Mouse (Mus musculus) kidney, adult 2 months (tissue): Measurements from ENCODE around the gene Tnfsf9. TPM values are rescaled to one million over a fixed set of nuclear protein-coding genes. Genes with fewer than 3 reads are reported as not detected.
A peak's percentile ranks its signal among the peaks of the same experiment; 100 is the strongest.

ENCODE experiments used
- DNase-seq: peaks from one replicate; pipeline ENCODE4 v3.0.0; 2021
- H3K27ac ChIP-seq: fragments of 200-500 bp; 2 replicates; pipeline ENCODE4 v1.5.1; 2012; ENCODE audit warnings: low read depth, low read length, control low read depth, inconsistent platforms; ENCODE audit not compliant: insufficient read depth
- H3K27me3 ChIP-seq: fragments of 200-500 bp; replicated peaks from 2 replicates; pipeline ENCODE4 v1.6.1; 2012; ENCODE audit warnings: mild to moderate bottlenecking, moderate library complexity, low read length, inconsistent platforms; ENCODE audit not compliant: control insufficient read depth, insufficient read depth
- H3K36me3 ChIP-seq: fragments of 200-500 bp; 2 replicates; pipeline ENCODE4 v1.6.1; 2012; ENCODE audit warnings: mild to moderate bottlenecking, moderate library complexity, low read length, inconsistent platforms; ENCODE audit not compliant: control insufficient read depth, insufficient read depth
- H3K4me1 ChIP-seq: fragments of 200-500 bp; 2 replicates; pipeline ENCODE4 v1.6.1; 2011; ENCODE audit warnings: low read length; ENCODE audit not compliant: control insufficient read depth, insufficient read depth
- H3K4me3 ChIP-seq: fragments of 200-500 bp; 2 replicates; pipeline ENCODE4 v1.5.1; 2011; ENCODE audit warnings: mild to moderate bottlenecking, low read depth, low read length, control low read depth; ENCODE audit not compliant: insufficient read depth
- CTCF ChIP-seq: fragments of 200-500 bp; conservative IDR thresholded peaks from 2 replicates; pipeline ENCODE4 v1.5.1; 2011; ENCODE audit warnings: low read depth, mild to moderate bottlenecking, control low read depth, low read length, moderate library complexity, mixed read lengths; ENCODE audit not compliant: insufficient read depth, insufficient read length
- POLR2A ChIP-seq: fragments of 200-500 bp; IDR thresholded peaks from one replicate; pipeline ENCODE4 v1.6.1; 2011; ENCODE audit warnings: low read depth, low read length, control low read depth
- whole genome bisulfite sequencing: fragments of 180-500 bp; shearing (Covaris S2); methylation state at CpG from one replicate; pipeline ENCODE4 v1.1.7; 2018; 5-methylcytosine and 5-hydroxymethylcytosine counted together
- polyA plus RNA-seq: library from polyadenylated mRNA; depleted of rRNA; stranded (reverse); fragments of >200 nt; gene quantifications from 2 replicates; pipeline ENCODE4 v1.2.3, GENCODE M21; 2012; rRNA removed

The Tnfsf9 gene
- 1.6 and 2.5 TPM in 2 replicates for polyA plus RNA-seq

DNA sequence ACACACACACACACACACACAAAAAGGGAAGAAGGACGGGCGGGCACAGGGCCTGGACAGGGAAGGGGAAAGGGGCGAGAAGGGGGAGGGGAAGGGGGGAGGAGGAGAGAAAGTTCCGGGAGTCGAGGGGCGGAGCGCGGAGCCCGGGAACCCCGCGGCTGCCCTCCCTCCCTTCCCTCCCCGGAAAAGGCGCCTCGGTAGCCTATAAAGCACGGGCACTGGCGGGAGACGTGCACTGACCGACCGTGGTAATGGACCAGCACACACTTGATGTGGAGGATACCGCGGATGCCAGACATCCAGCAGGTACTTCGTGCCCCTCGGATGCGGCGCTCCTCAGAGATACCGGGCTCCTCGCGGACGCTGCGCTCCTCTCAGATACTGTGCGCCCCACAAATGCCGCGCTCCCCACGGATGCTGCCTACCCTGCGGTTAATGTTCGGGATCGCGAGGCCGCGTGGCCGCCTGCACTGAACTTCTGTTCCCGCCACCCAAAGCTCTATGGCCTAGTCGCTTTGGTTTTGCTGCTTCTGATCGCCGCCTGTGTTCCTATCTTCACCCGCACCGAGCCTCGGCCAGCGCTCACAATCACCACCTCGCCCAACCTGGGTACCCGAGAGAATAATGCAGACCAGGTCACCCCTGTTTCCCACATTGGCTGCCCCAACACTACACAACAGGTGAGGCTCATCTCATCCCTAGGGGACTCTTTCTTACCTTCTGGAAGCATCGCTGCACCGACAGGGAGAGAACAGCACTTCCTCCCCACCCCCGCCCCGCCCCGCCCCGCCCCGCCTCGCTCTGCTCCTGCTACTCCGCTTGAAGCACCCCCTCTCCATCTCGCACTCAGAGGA is at the start of gene Tnfsf9:
Gene Tnfsf9 (plus strand): TSS at position 145 of the 854 bp plus-strand sequence.
- Histone ChIP-seq H3K4me3 (peak within 1 kb of the TSS; percentile 91), H3K27ac (no peak within 1 kb of the TSS), H3K36me3 (no peaks in the 10 kb centered on the region), H3K27me3 (0 out of 2 replicates have a peak, but pooled peaks cover 2% of the 10 kb centered on the region), H3K4me1 (no peaks in the 10 kb centered on the region)
- DNase-seq = peak; percentile 25
- TF ChIP-seq POLR2A (no peak), CTCF (no peak)
- WGBS = 2% methylated on average over 61 of the region's 61 CpGs

DNA sequence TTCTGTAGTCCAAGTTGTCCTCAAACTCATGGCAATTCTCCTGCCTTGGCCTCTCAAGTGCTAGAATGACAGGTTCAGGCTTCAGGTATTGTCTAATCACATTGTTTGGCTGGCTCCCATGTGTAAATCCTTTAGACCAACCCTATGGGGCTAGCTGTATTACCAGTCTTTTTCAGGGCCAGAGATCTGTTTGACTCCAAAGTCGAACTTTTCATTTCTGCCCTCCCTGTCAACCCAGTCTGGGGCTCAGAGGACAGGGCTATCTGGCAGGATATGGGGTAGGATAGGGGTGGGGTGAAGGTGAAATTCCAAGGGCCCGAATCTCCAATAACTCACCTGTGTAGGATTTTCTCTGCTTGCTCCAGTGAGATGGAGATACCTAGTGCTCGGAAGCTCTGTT is 48.9 kb upstream of the Tnfsf9 start:
- Histone ChIP-seq H3K36me3 (no peaks in the 10 kb centered on the region; the same call in 1 of the 2 replicates), H3K27me3 (no peaks in the 10 kb centered on the region), H3K4me1 (peaks cover 5% of the 10 kb centered on the region; the same call in 1 of the 2 replicates), H3K4me3 (no peak overlapping the region), H3K27ac (no peak overlapping the region)
- no peak for DNase-seq
- WGBS = 82% methylated on average over 3 of the region's 3 CpGs
- no peak for TF ChIP-seq POLR2A
- TF ChIP-seq CTCF = no peak

DNA sequence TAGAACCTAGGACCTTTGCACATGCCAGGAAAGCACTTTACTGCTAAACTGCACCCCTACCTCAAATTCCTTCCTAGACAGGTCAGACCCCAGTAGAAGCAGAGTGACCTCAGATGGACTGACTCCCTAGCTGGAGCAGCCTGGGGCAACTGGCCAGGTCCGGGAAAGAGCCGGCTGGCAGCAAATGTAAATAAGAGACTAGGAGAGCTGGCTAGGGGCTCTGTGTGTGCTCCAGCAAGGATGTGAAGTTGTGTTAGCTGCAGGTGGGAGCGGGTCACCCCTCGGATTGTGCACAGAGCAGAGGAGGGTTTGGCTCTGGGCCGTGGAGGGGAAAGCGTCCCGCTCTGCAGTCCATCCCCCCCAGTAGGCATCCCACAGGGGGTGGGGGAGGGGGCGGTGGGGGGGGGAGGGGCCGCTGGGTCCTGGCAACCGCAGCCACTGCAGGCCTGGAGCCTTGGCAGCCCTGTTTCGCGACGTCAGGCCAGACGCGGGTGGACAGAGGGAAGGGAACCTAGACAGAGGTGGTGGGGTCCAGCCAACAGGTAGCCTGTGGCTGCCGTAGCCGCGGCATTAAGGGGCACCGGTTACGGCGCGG is 46.1 kb upstream of the Tnfsf9 start, which contains the start of gene Crb3:
Gene Crb3 (plus strand): TSS at position 215 of the 595 bp plus-strand sequence.
- DNase-seq = peak; percentile 52
- 3% methylated on average over 19 of the region's 22 CpGs for WGBS
- H3K4me1 ChIP-seq = peaks cover 6% of the 10 kb centered on the region; the same call in 1 of the 2 replicates
- no peak for TF ChIP-seq POLR2A
- TF ChIP-seq CTCF = no peak
- no peaks in the 10 kb centered on the region for H3K36me3 ChIP-seq
- peak within 1 kb of the TSS; percentile 75 for H3K27ac ChIP-seq
- H3K4me3 ChIP-seq = peak within 1 kb of the TSS; percentile 88
- no peaks in the 10 kb centered on the region for H3K27me3 ChIP-seq

DNA sequence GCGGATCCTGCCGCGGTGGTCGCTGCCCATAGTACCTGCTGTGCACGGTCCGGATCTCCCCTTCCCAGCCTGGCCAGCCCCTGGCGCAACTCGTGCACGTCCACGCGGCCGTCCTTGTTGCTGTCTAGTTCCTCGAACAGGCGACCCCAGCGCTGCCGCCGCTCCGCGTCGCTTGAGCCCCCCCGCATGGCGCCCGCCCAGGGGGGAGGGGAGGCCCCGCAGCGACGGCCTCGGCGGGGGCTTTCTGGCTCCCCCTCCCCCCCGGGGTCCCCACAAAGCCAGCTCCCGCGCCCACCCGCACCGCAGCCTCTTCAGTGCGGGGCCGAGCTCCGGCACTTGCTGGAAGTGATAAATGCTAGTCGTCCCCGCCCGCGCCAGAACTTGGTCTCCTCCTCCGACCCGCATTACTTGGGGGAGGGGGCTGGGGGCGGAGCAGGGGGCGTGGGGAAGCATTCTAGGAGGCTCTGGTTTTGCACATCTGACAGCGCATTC is 45.6 kb upstream of the Tnfsf9 start, which contains the start of gene Slc25a23:
Gene Slc25a23 (minus strand): TSS at position 378 of the 492 bp plus-strand sequence.
- peak within 1 kb of the TSS; percentile 88 for H3K4me3 ChIP-seq
- TF ChIP-seq POLR2A (no peak), CTCF (no peak)
- H3K36me3 ChIP-seq = no peaks in the 10 kb centered on the region
- under 1% methylated on average over 44 of the region's 45 CpGs for WGBS
- H3K4me1 ChIP-seq = peaks cover 6% of the 10 kb centered on the region; the same call in 1 of the 2 replicates
- H3K27me3 ChIP-seq = no peaks in the 10 kb centered on the region
- DNase-seq = peak; percentile 75
- H3K27ac ChIP-seq = peak within 1 kb of the TSS; percentile 93

DNA sequence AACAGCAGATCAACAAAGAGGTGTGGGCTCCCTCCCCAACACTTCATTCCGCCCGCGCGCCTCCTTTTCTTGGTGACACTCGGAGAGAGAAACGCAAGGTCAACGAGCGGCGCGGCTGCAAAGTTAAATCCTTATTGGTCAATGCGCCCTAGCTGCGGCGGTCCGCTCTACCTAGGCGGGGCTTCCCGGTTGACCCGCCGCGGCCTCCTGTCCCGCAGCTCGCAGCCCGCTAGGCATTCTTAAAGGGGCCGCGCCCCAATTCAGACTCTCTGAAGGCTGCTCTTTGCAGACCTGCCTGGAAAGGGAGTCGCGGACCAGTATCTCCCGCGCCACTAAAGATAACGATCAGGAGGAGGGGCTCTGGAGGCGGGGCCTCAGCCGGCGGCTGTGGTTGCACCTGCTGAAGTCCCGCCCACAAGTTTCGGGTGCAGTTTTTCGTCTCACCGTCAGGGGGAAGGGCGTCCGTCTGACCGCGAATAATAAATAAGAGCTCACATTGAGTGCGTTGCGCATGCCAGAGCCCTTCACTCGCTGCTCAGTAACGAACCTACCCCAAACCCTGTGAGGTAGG is 44.8 kb upstream of the Tnfsf9 start:
- peaks cover 6% of the 10 kb centered on the region; the same call in 1 of the 2 replicates for H3K4me1 ChIP-seq
- WGBS = under 1% methylated on average over 44 of the region's 44 CpGs
- no peaks in the 10 kb centered on the region for H3K27me3 ChIP-seq
- peak overlapping the region; percentile 88 for H3K4me3 ChIP-seq
- peak; percentile 98 for DNase-seq
- TF ChIP-seq CTCF (peak; percentile 75), POLR2A (peak; percentile 3)
- H3K36me3 ChIP-seq = peaks cover 2% of the 10 kb centered on the region; the same call in 1 of the 2 replicates
- H3K27ac ChIP-seq = peak overlapping the region; percentile 93

- peaks cover 4% of the 10 kb centered on the region; the same call in 1 of the 2 replicates for H3K36me3 ChIP-seq
- H3K4me1 ChIP-seq = peaks cover 6% of the 10 kb centered on the region; the same call in 1 of the 2 replicates
- H3K27me3 ChIP-seq = no peaks in the 10 kb centered on the region
- TF ChIP-seq CTCF = no peak
- TF ChIP-seq POLR2A = no peak
- H3K27ac ChIP-seq = no peak overlapping the region; the same call in 1 of the 2 replicates
- peak; percentile 7 for DNase-seq
- 35% methylated on average over 10 of the region's 10 CpGs for WGBS
- H3K4me3 ChIP-seq = no peak overlapping the region
These were observed 44.1 kb upstream of the Tnfsf9 start for GRCm38 (mm10) chr17:57061069-57061468.
